8 mouse cellular contexts compared by ENCODE assay signal in the genomic region with DNA sequence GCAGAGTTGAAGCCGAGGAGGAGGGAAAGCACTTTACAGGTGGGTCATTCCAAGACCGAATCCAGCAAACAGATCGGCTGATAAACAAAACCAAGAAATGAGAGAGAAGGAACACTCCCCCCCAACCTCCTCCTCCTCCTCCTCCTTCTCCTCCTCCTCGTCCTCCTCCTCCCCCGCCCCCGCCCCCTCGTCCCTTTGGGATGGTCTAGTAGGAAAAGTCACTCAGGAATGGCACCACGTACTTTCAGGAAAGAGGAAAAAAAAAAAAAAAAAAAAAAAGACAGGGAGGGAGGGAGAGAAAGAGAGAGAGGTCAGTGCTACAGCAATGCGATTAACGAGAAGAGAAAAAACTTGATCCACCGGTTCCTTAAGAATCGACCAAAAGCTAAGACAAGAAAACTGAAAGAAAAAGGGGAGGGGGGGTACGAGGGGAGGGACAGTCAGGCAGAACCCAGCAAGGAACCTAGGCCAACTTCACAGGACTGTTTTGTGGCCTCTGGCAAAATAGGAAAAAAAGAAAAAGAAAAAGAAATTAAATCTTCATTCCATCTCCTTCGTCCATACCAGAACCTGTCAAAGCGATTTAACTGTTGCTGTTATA. TPM values are rescaled to one million over a fixed set of nuclear protein-coding genes. Genes with fewer than 3 reads are reported as not detected.
DNase-seq lines count a peak whose midpoint lies in the region; ATAC-seq and TF ChIP-seq lines count a peak whose summit lies in the region.

No protein-coding gene starts in this region.

- ATAC-seq in lung, postnatal 0 days = no peak
- no peak for ATAC-seq in embryonic facial prominence, embryonic 11.5 days (replicated peaks; ENCODE audit: insufficient number of reproducible peaks, low FRiP score, low TSS enrichment, low read depth)
- ATAC-seq in intestine, embryonic 15.5 days = 0 out of 2 replicates have a peak, but pooled peaks have one; percentile 6
- no peak for ATAC-seq in inflammation-experienced regulatory T-cells, adult 6 months

- DNase-seq in lung, postnatal 0 days (ENCODE audit: low spot score) = peak; percentile 65
- no peak for DNase-seq in lung, postnatal 25 days (ENCODE audit: low spot score)
- peak; percentile 58 for DNase-seq in embryonic facial prominence, embryonic 11.5 days (ENCODE audit: low spot score)
- DNase-seq in right cerebral cortex, postnatal 36 days (ENCODE audit: low spot score in 2 of 2) = no peak
- DNase-seq in urinary bladder, adult 18-20 months (ENCODE audit: low spot score in 2 of 2) = no peak

- peak overlapping the region; percentile 80 for H3K4me3 ChIP-seq in lung, postnatal 0 days (ENCODE audit: low read depth, low read length)
- H3K4me3 ChIP-seq in embryonic facial prominence, embryonic 11.5 days (ENCODE audit: low read depth, low read length) = peak overlapping the region; percentile 67
- peak overlapping the region; percentile 71 for H3K4me3 ChIP-seq in intestine, embryonic 15.5 days (replicated peaks)
- H3K4me3 ChIP-seq in myocyte = peak overlapping the region; percentile 40

- no peak for TF ChIP-seq EP300 in lung, postnatal 0 days (IDR thresholded peaks at IDR 0.05)

- no peaks in the 10 kb centered on the region for H3K9me3 ChIP-seq in lung, postnatal 0 days (ENCODE audit: low read length)
- no peaks in the 10 kb centered on the region for H3K9me3 ChIP-seq in embryonic facial prominence, embryonic 11.5 days (replicated peaks; ENCODE audit: control insufficient read depth, low read length)
- no peaks in the 10 kb centered on the region for H3K9me3 ChIP-seq in intestine, embryonic 15.5 days

- no peak for TF ChIP-seq CTCF in lung, postnatal 0 days (IDR thresholded peaks at IDR 0.05)

- H3K9ac ChIP-seq in lung, postnatal 0 days (replicated peaks; ENCODE audit: low read depth) = peak overlapping the region; percentile 29; the same call in 1 of the 2 replicates
- H3K9ac ChIP-seq in embryonic facial prominence, embryonic 11.5 days (replicated peaks; ENCODE audit: low read length) = peak overlapping the region; percentile 52
- peak overlapping the region; percentile 40 for H3K9ac ChIP-seq in intestine, embryonic 15.5 days

- H3K79me2 ChIP-seq in myocyte (ENCODE audit: control insufficient read depth, insufficient read depth) = no peaks in the 10 kb centered on the region

- H3K27me3 ChIP-seq in lung, postnatal 0 days (replicated peaks; ENCODE audit: insufficient read depth, low read length) = no peaks in the 10 kb centered on the region
- H3K27me3 ChIP-seq in embryonic facial prominence, embryonic 11.5 days (ENCODE audit: control insufficient read depth, insufficient read depth, low read length) = no peaks in the 10 kb centered on the region
- H3K27me3 ChIP-seq in intestine, embryonic 15.5 days (replicated peaks) = no peaks in the 10 kb centered on the region
- H3K27me3 ChIP-seq in myocyte (ENCODE audit: control insufficient read depth, insufficient read depth, insufficient read length) = no peaks in the 10 kb centered on the region

- H3K36me3 ChIP-seq in lung, postnatal 0 days (ENCODE audit: insufficient read depth, low read length) = no peaks in the 10 kb centered on the region
- H3K36me3 ChIP-seq in embryonic facial prominence, embryonic 11.5 days (replicated peaks; ENCODE audit: control insufficient read depth, insufficient read depth, low read depth, low read length) = no peaks in the 10 kb centered on the region
- H3K36me3 ChIP-seq in intestine, embryonic 15.5 days = no peaks in the 10 kb centered on the region
- H3K36me3 ChIP-seq in myocyte (ENCODE audit: control insufficient read depth, insufficient read depth) = no peaks in the 10 kb centered on the region

- H3K4me2 ChIP-seq in lung, postnatal 0 days (replicated peaks; ENCODE audit: low read depth, low read length) = peak overlapping the region; percentile 78
- H3K4me2 ChIP-seq in embryonic facial prominence, embryonic 11.5 days (ENCODE audit: low read depth, low read length) = peak overlapping the region; percentile 63
- H3K4me2 ChIP-seq in intestine, embryonic 15.5 days (replicated peaks) = peak overlapping the region; percentile 74
- peak overlapping the region; percentile 91 for H3K4me2 ChIP-seq in myocyte (ENCODE audit: low read depth)

- under 1% methylated on average over 12 of the region's 15 CpGs for WGBS in lung, postnatal 0 days
- under 1% methylated on average over 14 of the region's 15 CpGs for WGBS in embryonic facial prominence, embryonic 11.5 days
- under 1% methylated on average over 13 of the region's 15 CpGs for WGBS in intestine, embryonic 15.5 days

- no peaks in the 10 kb centered on the region for H3K4me1 ChIP-seq in lung, postnatal 0 days (ENCODE audit: insufficient read depth, low read depth, low read length)
- H3K4me1 ChIP-seq in embryonic facial prominence, embryonic 11.5 days (ENCODE audit: control insufficient read depth, insufficient read depth, low read length) = no peaks in the 10 kb centered on the region
- no peaks in the 10 kb centered on the region for H3K4me1 ChIP-seq in intestine, embryonic 15.5 days (replicated peaks)

- TF ChIP-seq POLR2A in myocyte (IDR thresholded peaks at IDR 0.05; ENCODE audit: insufficient read length, low read depth) = no peak

- H3K27ac ChIP-seq in lung, postnatal 0 days (ENCODE audit: low read length) = peak overlapping the region; percentile 72; the same call in 1 of the 2 replicates
- H3K27ac ChIP-seq in embryonic facial prominence, embryonic 11.5 days (replicated peaks; ENCODE audit: low read depth, low read length) = 0 out of 2 replicates have a peak overlapping the region, but pooled peaks have one; percentile 52
- H3K27ac ChIP-seq in intestine, embryonic 15.5 days = 0 out of 2 replicates have a peak overlapping the region, but pooled peaks have one; percentile 13

- H3ac ChIP-seq in myocyte (ENCODE audit: control insufficient read depth, insufficient read length) = no peak overlapping the region

TF ChIP-seq in myocyte, 11 proteins besides CTCF, POLR2A, EP300 and RAD21:
- TF ChIP-seq MYOG (IDR thresholded peaks at IDR 0.05; ENCODE audit: control insufficient read depth in 1 of 3, insufficient read depth in 1 of 3, insufficient read length in 2 of 3, low read depth in 2 of 3) (no peak), MYOD1 (IDR thresholded peaks at IDR 0.05; ENCODE audit: control insufficient read depth in 1 of 3, insufficient read length in 2 of 3, low read depth in 2 of 3) (no peak), MAX (IDR thresholded peaks at IDR 0.05; ENCODE audit: low read depth) (no peak), CEBPB (IDR thresholded peaks at IDR 0.05; ENCODE audit: insufficient read depth, poor library complexity, severe bottlenecking) (no peak), USF1 (IDR thresholded peaks at IDR 0.05; ENCODE audit: low read depth) (no peak), TCF3 (IDR thresholded peaks at IDR 0.05; ENCODE audit: insufficient read length, low read depth) (no peak), REST (IDR thresholded peaks at IDR 0.05; ENCODE audit: insufficient read depth, insufficient read length) (no peak), E2F4 (IDR thresholded peaks at IDR 0.05; ENCODE audit: insufficient read depth) (no peak), POLR2AphosphoS2 (IDR thresholded peaks at IDR 0.05; ENCODE audit: insufficient read length, low read depth) (no peak), TCF12 (IDR thresholded peaks at IDR 0.05; ENCODE audit: insufficient read depth, poor library complexity, severe bottlenecking) (no peak), SRF (IDR thresholded peaks at IDR 0.05; ENCODE audit: control insufficient read depth, insufficient read length, low read depth) (no peak)

RNA-seq across cellular contexts. Expression of a gene that starts 1.1 kb away (rescaled TPM):
- polyA plus RNA-seq in lung, postnatal 0 days (2015; fragmentation: Nextera tagmentation; extraction: Ambion mirVana) = 0.88 and 1.5 TPM in 2 replicates
- polyA plus RNA-seq in embryonic facial prominence, embryonic 11.5 days (2014; fragmentation: Nextera tagmentation; extraction: Ambion mirVana) = 5.0 and 5.3 TPM in 2 replicates
- 2.2 and 2.5 TPM in 2 replicates for polyA plus RNA-seq in intestine, embryonic 15.5 days (2015; fragmentation: Nextera tagmentation; extraction: Ambion mirVana)
- 0.44 TPM for polyA plus RNA-seq in myocyte (2012; fragmentation: generic; extraction: Trizol)
- polyA plus RNA-seq in inflammation-experienced regulatory T-cells, adult 6 months (2017; shearing (Covaris generic)) = 100 to 1,000 TPM; 466 to 742 (median 572) TPM

Comparison
In these comparisons a context has a peak if more than half of its experiments do, and no peak if none do; other contexts are left out.
1. DNase-seq: peak in lung, postnatal 0 days (single experiment) and embryonic facial prominence, embryonic 11.5 days (single experiment); none in lung, postnatal 25 days (single experiment), right cerebral cortex, postnatal 36 days (0 of 2) and urinary bladder, adult 18-20 months (0 of 2).
2. H3K27ac ChIP-seq: peak in every context shown above with its lines; median percentile 72 in lung, postnatal 0 days; 52 in embryonic facial prominence, embryonic 11.5 days; 13 in intestine, embryonic 15.5 days.
3. RNA of a gene that starts 1.1 kb away (polyA plus RNA-seq): 466 to 742 TPM in inflammation-experienced regulatory T-cells, adult 6 months; 5.0 to 5.3 TPM in embryonic facial prominence, embryonic 11.5 days, 2.2 to 2.5 TPM in intestine, embryonic 15.5 days, 0.88 to 1.5 TPM in lung, postnatal 0 days and 0.44 TPM in myocyte (single experiment); every median in the first group is over 10 times any median in the second.
4. Peak in every context shown above with its lines, with median percentiles within 50 percentile points of each other: H3K4me2 ChIP-seq, H3K4me3 ChIP-seq and H3K9ac ChIP-seq.